Mouse (Mus musculus): ENCODE data around the gene Gemin5. TPM values are rescaled to one million over a fixed set of nuclear protein-coding genes. Genes with fewer than 3 reads are reported as not detected.

Gene Gemin5
- total RNA-seq, 2 experiments from 2014 or later = 16.5 to 19.1 TPM

DNA sequence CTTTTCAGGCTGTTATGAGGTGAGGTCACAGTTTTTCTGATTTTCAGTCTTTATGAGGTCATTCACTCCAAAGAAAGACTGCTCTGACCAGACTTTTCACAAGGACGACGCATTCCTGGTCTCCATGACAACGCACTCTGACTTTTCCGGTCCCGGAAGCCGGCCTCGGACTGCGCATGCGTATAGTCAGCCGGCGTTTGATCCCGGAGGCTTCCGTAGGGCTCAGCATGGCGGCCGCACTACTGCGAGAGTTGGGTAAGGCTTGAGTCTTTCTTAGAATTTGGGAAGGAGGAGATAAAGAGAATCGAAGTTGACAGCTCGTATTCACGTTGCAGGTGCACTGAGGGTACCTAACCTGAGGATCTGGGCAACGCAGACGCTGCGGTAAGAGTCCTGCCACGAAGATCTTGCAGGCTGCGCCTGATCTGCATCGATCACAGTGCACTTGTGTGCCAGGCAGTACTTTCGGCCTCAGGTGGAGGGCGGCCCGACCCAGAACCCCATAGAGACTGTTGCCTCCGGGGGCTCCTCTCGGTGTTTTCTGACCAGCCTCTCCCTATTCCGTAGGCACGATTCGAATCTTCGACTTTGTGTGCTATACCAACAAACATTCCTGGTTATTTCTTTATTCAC is 3.2 kb upstream of the Gemin5 start, which contains the start of gene Mrpl22:
TSS of gene Mrpl22 (plus strand) at position 203 of the 633 bp plus-strand sequence.
- DNase-seq = peak; percentile 97

DNA sequence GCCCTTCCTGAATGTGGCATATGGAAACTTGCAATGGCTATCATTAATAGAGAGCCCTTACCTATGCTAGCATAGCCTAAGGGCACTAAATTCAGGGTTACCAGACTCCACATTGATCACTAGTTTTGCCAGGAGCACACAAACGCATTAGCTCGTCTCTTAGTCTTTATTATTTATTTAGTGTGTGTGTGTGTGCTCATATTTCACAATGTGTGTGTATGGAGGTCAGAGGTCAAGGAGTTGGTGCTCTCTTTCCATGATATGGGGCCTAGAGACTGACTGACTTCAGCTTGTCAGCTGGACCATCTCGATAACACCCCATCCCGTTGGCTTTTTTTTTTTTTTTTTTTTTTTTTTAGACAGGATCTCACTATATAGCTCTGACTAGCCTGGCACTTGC is 1.3 kb upstream of the Gemin5 start:
- no peak for DNase-seq

DNA sequence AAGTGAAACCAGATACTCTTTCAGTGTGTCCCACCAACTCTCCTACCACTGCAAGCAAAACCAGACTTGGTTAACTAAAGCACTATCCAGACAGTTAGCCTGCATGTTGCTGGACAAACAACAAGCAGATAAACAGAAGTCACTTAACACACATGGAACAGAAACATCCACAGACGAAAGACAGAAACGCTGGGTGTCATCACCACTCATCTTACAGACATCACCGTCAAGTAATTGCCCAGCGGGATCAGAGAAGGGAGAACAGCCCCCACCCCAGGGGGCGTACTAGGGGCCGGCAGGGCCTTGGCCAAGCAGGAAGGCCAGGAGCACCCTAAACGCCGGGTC is 545 bp downstream of the Gemin5 start:
- no peak for DNase-seq

DNA sequence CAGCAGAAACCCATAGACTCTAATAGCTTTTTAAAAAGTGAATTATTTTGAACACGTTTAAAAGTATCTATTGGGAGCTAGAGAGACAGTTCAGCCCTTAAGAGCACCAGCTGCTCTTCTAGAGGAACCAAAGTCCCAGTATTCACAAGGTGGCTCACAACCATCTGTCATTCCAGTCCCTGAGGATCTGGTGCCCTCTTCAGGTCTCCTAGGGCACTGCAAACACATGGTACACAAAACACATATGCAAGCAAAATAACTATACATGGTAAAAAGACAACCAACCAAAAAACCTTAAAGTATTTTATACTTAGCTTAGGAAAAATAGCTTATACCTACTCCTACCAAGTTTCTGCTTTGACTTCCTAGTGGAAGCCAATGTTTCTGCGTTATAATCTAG is 3.3 kb downstream of the Gemin5 start:
- DNase-seq = no peak

DNA sequence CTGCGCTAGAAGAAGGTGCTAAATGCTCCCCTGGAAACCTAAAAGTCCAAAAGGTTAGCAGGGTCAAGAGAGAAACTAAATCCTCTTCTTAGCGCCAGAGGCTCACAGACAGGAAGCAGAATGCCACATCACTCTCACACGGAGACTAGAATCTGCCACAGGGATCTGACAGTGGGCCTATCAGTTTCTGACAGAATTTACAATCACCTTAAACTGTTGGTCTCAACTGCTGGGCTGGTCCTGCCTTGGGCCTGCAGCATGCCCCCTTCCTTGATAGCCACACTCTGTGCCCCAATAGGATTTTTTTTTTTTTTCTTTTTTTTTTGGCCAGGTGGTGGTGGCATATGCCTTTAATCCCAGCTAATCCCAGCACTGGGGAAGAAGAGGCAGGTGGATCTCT is 11.5 kb downstream of the Gemin5 start:
- no peak for DNase-seq

DNA sequence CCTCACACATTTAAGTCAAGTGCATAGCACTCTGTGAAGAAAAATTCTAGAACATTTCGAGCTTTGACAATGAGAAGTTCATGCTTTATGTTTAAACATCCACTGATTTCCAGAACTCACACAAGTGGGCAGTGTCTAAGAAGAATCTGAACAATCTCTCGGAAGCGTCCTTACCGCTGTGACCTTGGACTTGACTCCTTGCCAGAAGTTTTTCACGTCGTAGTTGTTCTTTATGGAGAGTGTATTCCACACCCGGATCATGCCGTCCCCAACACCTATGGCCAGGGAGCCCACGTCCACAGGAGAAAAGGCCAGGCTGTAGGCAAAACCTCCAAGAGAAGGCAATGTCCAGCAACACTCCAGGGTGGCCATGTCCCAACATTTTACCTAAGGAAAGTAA is 12.9 kb downstream of the Gemin5 start:
- no peak for DNase-seq

DNA sequence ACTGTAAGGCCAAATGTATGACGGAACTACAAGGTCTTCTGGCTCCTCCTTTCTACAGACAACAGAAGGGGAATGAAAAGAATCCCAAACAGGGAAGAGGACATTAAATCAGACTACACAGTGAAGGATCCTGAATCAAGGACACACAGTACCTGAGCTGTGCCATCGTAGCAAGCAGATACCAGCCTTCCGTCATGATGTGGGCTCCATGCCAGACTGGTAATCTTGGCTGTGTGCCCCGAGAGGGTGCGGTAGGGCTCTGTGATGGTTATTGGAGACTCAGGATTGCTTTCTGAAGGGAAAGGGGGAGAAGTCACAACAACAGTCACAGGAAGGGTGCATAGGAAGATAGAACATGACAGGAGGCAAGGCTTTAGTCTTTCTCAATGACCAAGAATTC is 22.1 kb downstream of the Gemin5 start:
- peak; percentile 81 for DNase-seq

DNA sequence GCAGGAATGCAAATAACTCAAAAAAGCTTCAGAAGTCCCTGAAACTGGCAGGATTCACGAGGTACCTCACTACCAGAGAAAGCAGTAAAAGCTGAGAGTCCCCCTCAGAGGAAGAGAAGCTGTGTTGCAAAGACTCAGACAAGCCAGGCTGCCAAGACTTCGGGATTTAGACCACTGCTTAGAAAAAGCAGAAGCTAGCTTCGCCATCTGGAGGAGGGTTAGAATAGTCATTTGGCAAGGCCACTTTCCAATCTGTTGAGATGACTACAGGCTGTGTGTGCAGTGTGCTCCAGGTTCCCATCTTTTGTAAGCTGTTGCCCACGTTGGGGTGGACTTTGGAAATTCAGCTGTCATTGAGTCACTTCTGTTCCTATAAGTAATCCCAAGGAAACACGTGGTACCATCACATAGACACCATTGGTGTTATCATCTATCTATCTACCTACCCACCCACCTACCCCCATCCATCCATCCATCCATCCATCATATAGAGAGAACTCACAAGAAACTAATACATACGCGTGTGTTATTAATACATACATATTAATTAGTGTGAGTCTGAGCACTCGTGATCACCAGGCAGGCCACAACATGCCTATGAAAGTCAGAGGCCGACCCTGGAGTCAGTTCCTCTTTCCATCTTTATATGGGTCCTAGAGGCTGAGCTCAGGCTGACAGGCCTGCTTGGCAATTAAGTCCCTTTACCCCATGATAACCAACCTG is 24.5 kb downstream of the Gemin5 start:
- no peak for DNase-seq

DNA sequence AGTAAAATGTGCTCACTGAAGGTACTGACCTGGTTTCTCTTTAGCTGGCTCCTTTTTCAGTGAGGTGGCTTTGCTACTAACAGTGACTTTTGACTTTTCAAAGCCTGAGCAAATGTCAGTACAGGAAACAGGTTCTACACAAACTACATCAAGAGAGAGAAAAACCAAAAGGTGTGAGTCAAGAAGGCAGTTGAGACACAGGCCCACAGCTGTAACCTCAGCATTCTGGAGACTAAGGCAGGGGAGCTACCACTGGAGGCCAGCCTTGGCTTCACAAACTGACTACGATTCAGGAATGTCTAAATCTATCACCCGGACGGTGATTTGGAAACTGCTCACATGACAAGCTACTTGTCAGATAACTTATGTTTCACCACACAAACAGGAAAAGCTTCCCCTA is 28.9 kb downstream of the Gemin5 start:
- DNase-seq = no peak

DNA sequence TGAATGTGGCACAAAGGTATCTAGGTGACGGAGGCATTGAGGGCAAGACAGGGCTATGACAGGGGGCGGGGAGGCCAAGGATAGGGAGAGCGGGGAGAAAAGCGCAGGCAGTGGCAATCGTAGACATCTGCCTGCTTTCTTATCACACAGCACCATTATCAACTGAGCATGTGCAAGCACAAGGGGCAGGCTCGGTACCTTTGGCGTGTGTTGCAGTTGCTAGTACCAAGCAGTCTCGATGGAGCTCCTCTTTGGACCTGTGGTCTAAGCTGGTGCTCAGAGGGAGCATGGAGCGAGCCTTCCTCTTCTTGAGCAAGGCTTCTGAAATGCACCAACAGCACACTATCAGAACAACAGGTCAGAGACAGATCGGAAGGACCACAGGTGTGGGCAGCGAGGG is 29.5 kb downstream of the Gemin5 start:
- DNase-seq = no peak

DNA sequence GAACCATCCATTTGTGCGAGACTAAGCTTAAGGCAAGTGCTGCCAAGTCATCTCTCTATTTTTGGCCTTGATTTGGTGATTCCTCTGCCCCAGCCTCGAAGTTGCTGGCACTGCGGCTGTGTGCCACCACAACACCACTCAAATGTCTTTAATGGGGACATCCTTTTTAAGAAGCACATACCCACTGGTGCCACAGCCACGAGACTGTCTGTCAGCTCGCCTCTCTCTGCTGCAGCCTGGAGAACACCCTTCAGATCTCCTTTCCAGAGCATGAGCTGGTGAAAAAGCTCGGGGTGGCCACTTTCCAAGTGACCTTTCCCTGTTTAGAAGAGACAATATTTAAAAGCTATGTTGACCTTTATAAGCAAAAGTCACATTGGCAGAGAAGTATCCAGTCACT is 31.7 kb downstream of the Gemin5 start:
- DNase-seq = peak; percentile 36

DNA sequence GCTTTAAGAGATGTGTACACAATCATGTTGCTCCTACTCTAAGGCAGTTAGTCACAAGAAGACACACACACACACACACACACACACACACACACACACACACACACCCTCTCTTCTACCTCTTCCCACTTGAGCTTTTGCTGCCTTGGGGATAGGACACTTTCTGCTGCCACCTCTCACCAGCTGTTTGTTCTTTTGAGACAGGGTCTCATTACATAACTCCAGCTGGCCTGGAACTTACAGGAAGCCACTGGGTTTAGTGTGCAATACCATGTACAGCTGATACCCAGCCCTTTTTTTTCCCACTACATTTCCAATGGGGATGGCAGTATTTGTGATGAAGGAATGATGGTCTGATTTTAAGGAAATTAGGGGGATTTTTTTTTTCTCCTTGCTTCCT is 33.0 kb downstream of the Gemin5 start:
- no peak for DNase-seq

DNA sequence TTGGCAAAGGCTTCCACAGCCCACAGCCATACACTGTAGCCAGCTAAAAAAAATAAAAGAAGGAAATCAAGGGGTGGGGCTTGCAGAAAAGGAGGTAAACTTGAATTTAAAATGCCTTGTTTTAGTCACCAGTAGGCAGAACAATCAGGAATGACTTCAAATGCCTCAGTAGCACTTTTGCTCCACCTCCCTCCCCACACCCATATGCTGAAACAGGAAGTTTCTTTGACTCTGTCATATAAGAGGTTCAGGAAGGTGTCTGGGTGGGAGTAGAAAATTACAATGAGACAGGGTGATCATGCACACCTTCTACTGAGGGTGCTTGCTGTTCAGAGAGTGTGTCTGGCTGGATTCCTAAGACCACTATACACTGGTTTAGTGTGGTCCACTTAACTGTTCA is 33.5 kb downstream of the Gemin5 start:
- DNase-seq = no peak

DNA sequence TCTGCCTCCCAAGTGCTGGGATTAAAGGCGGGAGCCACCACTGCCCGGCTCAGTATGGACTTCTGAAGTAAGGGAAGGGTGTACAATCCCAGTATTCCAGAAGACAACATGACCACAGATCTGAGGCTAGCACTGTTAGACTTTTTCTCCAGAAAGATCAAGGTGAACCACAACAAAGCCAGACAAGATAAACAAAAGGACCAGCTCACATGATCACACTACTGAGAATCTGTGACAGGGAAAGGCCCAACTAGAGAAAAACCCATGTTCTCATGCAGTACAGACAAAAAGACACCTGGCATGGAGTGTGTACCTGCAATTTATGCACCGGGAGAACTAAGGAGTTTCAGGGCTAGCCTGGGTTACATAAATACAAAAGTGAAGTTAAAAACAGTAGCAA is 36.3 kb downstream of the Gemin5 start:
- no peak for DNase-seq

DNA sequence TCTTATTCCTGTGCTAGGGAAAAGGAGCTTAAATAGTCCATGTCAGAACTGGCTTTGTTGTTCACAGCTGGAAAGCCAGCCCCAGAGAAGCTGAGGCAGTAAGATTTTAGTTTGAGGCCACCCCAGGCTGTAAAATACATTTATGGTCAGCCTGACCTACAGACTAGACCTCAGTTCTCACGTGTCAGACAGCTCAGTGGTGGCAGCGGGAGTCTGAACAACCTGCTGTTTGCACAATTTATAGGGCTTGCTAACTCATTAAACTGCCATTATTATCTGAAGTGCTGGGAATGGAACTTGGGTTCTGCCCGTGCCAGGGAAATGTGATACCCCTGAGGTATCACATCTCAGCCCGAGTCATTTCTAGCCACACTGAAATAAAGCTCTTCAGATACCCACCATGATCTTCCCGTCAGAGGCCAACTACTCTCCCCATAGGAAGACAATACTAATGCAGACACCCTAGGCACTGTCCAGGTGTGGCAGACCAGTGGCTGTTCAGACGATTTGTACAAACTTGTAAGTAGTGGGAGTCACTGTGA is 39.0 kb downstream of the Gemin5 start:
- DNase-seq = no peak

DNA sequence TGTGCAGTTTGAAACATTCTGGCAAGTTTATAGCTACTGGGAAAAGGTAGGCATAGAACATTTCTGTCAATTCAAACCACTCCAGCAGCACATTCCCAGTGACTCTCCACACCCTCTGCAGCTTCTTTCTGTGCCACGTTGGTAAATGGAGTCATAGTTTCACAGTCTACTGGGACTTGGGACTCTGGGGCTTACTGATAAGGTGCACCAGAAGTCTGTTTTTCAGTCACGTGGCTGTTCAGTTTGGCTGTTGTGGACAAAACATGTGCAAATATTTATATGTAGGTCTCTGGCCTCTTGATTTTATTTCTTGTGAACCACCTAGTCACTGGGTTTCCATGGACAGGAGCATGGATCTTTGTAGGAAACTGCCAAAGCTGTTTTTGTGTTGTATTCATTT is 40.8 kb downstream of the Gemin5 start:
- no peak for DNase-seq

DNA sequence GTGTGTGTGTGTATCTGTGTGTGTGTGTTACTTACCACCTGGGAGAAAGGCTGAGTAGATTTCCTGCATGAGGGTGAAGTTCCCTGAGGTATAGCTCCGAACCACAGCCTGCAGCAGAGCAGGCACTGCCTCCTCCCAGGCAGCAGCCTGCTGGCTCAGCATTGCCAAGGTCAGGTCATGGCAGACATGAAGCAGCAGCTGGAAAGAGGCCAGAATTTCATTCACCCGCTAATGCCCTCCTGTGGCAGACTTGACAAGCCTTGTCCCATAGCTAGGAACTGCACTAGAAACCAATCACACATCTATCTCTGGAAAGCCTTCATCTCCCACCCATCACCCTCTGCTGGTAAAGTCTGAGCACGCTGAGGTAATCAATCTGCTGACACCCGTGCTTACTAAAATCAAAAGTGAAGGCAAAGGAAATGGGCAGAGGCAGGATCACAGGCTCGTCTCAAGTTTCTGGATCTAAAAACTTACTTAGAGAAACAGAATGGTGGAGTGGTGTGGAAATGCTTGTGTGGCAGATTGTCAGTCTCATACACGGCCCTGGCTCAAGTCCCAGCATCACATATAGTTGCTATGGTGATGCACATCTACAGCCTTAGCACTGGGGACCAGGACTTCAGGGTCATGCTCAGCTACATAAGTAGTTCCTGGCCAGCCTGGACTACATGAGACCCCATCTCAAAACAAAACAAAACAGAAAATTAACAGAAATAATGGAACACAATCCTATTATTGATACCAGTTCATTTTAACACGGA is 41.8 kb downstream of the Gemin5 start:
- DNase-seq = peak; percentile 90

DNA sequence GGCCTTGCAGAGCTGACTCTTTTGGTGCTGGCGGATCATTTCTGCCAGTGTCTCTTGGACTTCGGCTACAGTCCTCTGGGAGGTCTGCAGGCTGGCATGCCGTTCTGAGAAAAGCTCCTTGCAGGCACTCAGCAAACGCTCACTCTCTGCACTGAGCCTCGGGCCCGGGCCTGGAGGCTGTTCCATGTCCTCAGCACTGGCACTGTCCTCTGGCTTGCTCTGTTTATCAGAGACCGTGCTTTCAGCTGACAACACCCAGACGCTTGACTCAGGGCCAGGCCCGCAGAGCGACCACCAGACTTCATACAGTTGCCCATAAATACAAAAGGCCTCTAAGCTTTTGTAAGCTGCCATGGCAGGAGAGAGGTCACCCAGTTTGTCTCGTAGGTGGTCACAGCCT is 43.3 kb downstream of the Gemin5 start:
- peak; percentile 40 for DNase-seq

DNA sequence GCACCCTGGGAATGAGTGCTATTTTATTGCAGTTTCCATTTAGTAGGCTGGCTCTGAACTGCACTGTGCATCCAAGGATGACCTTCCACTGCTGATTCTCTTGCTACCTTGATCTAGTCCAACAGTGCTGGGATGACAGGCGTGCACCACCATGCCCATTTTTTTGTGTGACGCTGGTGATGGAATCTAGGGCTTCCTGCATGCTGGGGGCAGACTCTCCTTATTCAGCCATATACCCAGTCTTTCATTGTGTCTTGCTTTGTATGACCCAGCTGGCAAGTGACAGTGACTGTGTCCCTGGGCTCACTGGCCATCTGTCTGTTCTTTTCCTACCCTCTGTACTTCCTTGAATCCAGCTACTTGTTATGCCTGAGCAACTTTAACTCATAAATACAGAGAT is 44.6 kb downstream of the Gemin5 start:
- DNase-seq = no peak

DNA sequence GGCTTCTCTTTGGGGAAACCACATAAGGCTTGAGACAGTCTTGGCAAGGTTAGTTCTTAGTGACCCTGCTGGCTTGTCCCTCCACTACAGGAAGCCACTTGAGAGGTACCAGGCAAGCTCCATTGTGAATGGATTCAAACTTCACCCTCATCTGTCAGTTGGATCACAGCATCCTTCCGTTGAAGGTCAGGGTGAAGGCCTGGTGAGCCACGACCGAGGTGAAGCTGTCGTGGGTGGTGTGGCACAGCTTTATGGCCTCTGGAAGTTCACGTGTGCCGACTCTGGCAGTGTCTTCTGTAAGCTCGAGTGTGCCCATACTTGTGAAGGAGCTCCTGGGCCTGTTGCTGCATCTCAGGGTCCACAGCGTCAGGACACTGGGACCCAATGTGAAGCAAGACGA is 47.0 kb downstream of the Gemin5 start:
- DNase-seq = no peak

DNA sequence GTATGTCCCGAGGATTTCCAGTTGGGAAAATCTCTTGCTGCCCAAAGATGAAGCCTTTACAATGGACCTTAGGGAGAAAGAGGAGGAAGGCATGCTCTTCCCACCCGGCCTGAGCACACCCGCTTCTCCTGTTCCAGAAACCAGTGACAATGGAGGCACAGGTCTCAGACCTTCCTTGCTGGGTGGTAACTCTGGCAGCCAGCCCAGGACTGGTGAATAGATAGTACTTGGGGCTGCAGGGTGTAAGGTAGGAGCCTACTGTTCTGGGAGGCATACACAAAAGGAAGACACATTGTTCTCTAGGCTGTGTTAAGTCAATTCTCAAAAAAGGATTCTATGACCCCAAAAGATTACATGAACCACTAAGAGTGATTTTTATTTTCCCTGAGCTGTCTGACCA is 47.7 kb downstream of the Gemin5 start:
- no peak for DNase-seq

DNA sequence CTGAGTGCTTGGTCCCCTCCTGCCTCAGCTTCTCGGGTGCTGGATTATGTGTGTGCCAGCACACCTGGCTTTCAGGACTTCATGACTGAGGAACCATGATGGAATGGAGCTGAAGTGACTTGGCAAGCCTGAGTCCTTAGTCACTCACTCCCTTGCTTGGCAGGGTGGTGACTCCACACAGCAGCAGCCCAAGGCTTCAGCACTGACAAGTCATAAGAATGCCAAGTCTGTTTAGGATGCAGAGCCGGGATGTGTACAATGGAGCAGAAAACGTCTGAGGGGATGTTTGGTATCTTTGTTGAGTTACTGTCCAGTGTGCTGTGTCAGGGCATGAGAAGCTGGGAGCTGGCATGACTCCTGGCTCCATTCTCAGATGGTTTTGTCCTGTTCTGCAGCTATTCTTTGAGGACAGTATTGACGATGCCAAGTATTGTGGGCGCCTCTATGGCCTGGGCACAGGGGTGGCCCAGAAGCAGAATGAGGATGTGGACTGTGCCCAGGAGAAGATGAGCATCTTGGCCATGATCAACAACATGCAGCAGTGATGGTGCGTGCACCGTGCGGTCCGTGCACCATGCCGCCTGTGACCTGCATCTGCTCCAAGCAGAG is 51.2 kb downstream of the Gemin5 start:
- DNase-seq = no peak

DNA sequence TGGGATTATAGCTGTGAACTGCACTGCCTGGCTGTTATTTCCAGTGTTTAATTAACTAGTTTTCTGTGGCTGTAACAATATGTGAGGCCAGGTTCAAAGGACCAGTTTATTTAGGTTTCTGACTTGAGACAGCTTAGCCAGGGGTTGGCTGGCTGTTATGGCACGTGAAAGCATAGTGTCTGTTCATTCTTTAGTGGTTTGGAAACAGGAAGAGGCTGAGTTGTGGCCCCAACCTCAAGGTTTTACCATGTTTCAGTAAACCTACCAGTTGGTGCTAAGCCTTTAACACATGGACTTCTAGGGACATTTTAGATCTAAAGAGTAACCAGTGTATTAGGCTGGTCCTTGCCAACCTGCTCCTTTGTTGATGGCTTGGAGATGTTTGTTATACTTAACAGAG is 51.8 kb downstream of the Gemin5 start:
- no peak for DNase-seq

Measured in adrenal gland, postnatal 10 days (tissue).